Comparison of ENCODE assay signal across 9 mouse cellular contexts in the genomic region with DNA sequence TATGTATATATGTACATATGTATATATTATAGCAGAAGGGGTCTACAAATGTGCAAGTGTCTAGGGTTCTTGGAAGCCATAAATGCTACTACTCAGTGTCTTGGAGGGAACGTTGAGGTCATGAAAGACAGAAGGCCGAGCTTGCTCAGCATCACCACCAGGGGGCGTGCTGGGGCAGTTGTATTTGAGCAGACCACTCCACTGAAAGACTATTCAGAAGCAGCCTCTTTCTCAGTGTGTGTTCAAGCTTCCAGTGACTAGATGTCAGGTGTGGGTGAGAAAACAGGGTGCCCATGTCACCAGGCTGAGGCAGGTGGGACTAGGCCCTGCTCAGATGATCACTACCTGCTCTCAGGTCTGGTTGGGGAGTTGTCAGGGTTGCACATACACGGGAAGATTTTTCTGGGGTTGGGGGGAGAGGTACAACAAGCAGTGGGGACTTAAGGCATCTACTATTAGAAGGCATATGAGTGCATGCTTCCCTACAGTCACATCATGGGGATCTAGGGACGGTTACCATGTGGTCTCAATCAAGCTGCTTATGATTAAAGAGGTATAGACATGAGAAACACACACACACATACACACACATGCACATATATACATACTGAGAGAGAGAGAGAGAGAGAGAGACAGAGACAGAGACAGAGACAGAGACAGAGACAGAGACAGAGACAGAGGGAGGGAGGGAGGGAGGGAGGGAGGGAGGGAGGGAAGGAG.
DNase-seq lines count a peak whose midpoint lies in the region; ATAC-seq and TF ChIP-seq lines count a peak whose summit lies in the region.
"Had no signal": no experiment of that assay in that cellular context is flagged by ENCODE, and none has a peak within 500 bp of the region (broad histone marks: within the 10 kb centered on the region; RNA-seq: fewer than 3 reads in every experiment).

No protein-coding gene starts in this region.

- TF ChIP-seq POLR2A in lung, adult 2 months (IDR thresholded peaks at IDR 0.05; ENCODE audit: borderline replicate concordance, extremely low read depth, low read depth, low read length) = no peak

- DNase-seq in 416B (ENCODE audit: low read depth) = peak; percentile 36
- DNase-seq in adrenal gland, postnatal 10 days = peak; percentile 87
- peak; percentile 71 for DNase-seq in embryo, embryonic 11 days
- peak; percentile 65 to 71 for DNase-seq in gastrocnemius, postnatal 4 days (ENCODE audit: low spot score in 2 of 2)
- DNase-seq in kidney, postnatal 36 days = peak; percentile 42 to 83
- peak; percentile 72 for DNase-seq in lung, adult 2 months
- DNase-seq in thymus, postnatal 25 days = peak; percentile 47

- no peaks in the 10 kb centered on the region for H3K4me1 ChIP-seq in lung, adult 2 months (ENCODE audit: control insufficient read depth, insufficient read depth, low read length)
- H3K4me1 ChIP-seq: megakaryocyte, embryonic 14.5 days had no signal

- no peak overlapping the region for H3K4me3 ChIP-seq in lung, adult 2 months (replicated peaks; ENCODE audit: extremely low read depth, low read depth, low read length)
- H3K4me3 ChIP-seq: megakaryocyte, embryonic 14.5 days had no signal

- TF ChIP-seq CTCF in lung, adult 2 months (IDR thresholded peaks at IDR 0.05; ENCODE audit: insufficient read depth, low read length) = peak; percentile 92

- 39% methylated on average over 5 of the region's 5 CpGs for WGBS in lung, adult 2 months

- 0 out of 2 replicates have a peak, but pooled peaks have one; percentile 9 for ATAC-seq in neutrophil, adult 5-6 weeks (ENCODE audit: extremely low read depth, insufficient number of reproducible peaks, low FRiP score, poor library complexity, severe bottlenecking)

Comparison
In these comparisons a context has a peak if more than half of its experiments do, and no peak if none do; other contexts are left out.
1. DNase-seq: peak in every context shown above with its lines; median percentile 87 in adrenal gland, postnatal 10 days; 72 in lung, adult 2 months; 71 in embryo, embryonic 11 days; 68 in gastrocnemius, postnatal 4 days; 62 in kidney, postnatal 36 days; 47 in thymus, postnatal 25 days; 36 in 416B.